Mouse (Mus musculus) midbrain, embryonic 12.5 days (tissue): ENCODE results near the gene Spint1. TPM values are rescaled to one million over a fixed set of nuclear protein-coding genes. Genes with fewer than 3 reads are reported as not detected.

ENCODE experiments used
- ATAC-seq: fragments of 200-750 bp; cut with Nextera tagmentation; 2 replicates; pipeline ENCODE4 v1.8.0; 2017; ENCODE audit warnings: low read depth, moderate TSS enrichment, moderate library complexity; ENCODE audit not compliant: low FRiP score
- H3K27ac ChIP-seq: fragments of 300-500 bp; sonication (generic); replicated peaks from 2 replicates; pipeline ENCODE4 v1.5.1; 2016; ENCODE audit warnings: mild to moderate bottlenecking
- H3K27me3 ChIP-seq: fragments of 300-500 bp; sonication (generic); 2 replicates; pipeline ENCODE4 v1.6.1; 2016; ENCODE audit warnings: mild to moderate bottlenecking
- H3K36me3 ChIP-seq: fragments of 300-500 bp; sonication (generic); 2 replicates; pipeline ENCODE4 v1.6.1; 2016
- H3K4me1 ChIP-seq: fragments of 300-500 bp; sonication (generic); 2 replicates; pipeline ENCODE4 v1.6.1; 2016
- H3K4me2 ChIP-seq: fragments of 300-500 bp; sonication (generic); replicated peaks from 2 replicates; pipeline ENCODE4 v1.6.1; 2016; ENCODE audit warnings: mild to moderate bottlenecking, moderate library complexity
- H3K4me3 ChIP-seq: fragments of 300-500 bp; sonication (generic); 2 replicates; pipeline ENCODE4 v1.5.1; 2016; ENCODE audit warnings: mild to moderate bottlenecking
- H3K9ac ChIP-seq: fragments of 300-500 bp; sonication (generic); replicated peaks from 2 replicates; pipeline ENCODE4 v1.6.1; 2016; ENCODE audit warnings: mild to moderate bottlenecking, moderate library complexity
- H3K9me3 ChIP-seq: fragments of 300-500 bp; sonication (generic); 2 replicates; pipeline ENCODE4 v1.6.1; 2016; ENCODE audit warnings: mild to moderate bottlenecking
- WGBS: fragments of 180-500 bp; shearing (Covaris S2); methylation state at CpG from one replicate; pipeline ENCODE4 v1.1.7; 2016; 5-methylcytosine and 5-hydroxymethylcytosine counted together
- polyA plus RNA-seq: library from polyadenylated mRNA; unstranded; fragments of >200 nt; fragmentation: Nextera tagmentation; extraction: Ambion mirVana; gene quantifications from 2 replicates; pipeline ENCODE4 v1.2.1, GENCODE M21; 2016

The Spint1 gene
- polyA plus RNA-seq, 1 experiment from 2014 or later, result 1.5 TPM

GRCm38 (mm10) chr2:119249592-119250061 lies 12.5 kb downstream of the Spint1 start:
- H3K4me3 ChIP-seq, result no peak overlapping the region
- H3K27ac ChIP-seq, result no peak overlapping the region
- H3K36me3 ChIP-seq, result no peaks in the 10 kb centered on the region
- H3K9me3 ChIP-seq, result no peaks in the 10 kb centered on the region
- ATAC-seq, result no peak
- WGBS, result 82% methylated on average over 4 of the region's 4 CpGs
- H3K9ac ChIP-seq, result no peak overlapping the region
- H3K4me2 ChIP-seq, result no peak overlapping the region
- H3K4me1 ChIP-seq, result no peaks in the 10 kb centered on the region
- peaks cover 20% of the 10 kb centered on the region for H3K27me3 ChIP-seq

- no peak overlapping the region for H3K27ac ChIP-seq
- ATAC-seq, result peak; percentile 16; the same call in 1 of the 2 replicates
- H3K9me3 ChIP-seq, result no peaks in the 10 kb centered on the region
- no peaks in the 10 kb centered on the region for H3K36me3 ChIP-seq
- H3K4me3 ChIP-seq, result no peak overlapping the region
- WGBS, result 70% methylated on average over 5 of the region's 5 CpGs
- H3K4me2 ChIP-seq, result no peak overlapping the region
- no peaks in the 10 kb centered on the region for H3K4me1 ChIP-seq
- peaks cover 27% of the 10 kb centered on the region for H3K27me3 ChIP-seq
- H3K9ac ChIP-seq, result no peak overlapping the region
Measured at GRCm38 (mm10) chr2:119250377-119250776, 13.2 kb downstream of the Spint1 start.

GRCm38 (mm10) chr2:119250826-119251478 lies 13.8 kb downstream of the Spint1 start:
- no peak overlapping the region for H3K27ac ChIP-seq
- no peaks in the 10 kb centered on the region for H3K36me3 ChIP-seq
- no peaks in the 10 kb centered on the region for H3K9me3 ChIP-seq
- peak; percentile 49; the same call in 1 of the 2 replicates for ATAC-seq
- no peak overlapping the region for H3K4me3 ChIP-seq
- H3K9ac ChIP-seq, result no peak overlapping the region
- 0 out of 2 replicates have a peak overlapping the region, but pooled peaks have one; percentile 23 for H3K4me2 ChIP-seq
- WGBS, result 15% methylated on average over 11 of the region's 11 CpGs
- H3K4me1 ChIP-seq, result no peaks in the 10 kb centered on the region
- H3K27me3 ChIP-seq, result peaks cover 29% of the 10 kb centered on the region

GRCm38 (mm10) chr2:119254976-119255375 lies 17.8 kb downstream of the Spint1 start:
- no peaks in the 10 kb centered on the region for H3K4me1 ChIP-seq
- H3K27ac ChIP-seq, result no peak overlapping the region
- no peak overlapping the region for H3K9ac ChIP-seq
- no peaks in the 10 kb centered on the region for H3K9me3 ChIP-seq
- H3K4me2 ChIP-seq, result no peak overlapping the region
- WGBS, result 7% methylated on average over 7 of the region's 7 CpGs
- H3K27me3 ChIP-seq, result peaks cover 23% of the 10 kb centered on the region
- ATAC-seq, result no peak
- no peak overlapping the region for H3K4me3 ChIP-seq
- H3K36me3 ChIP-seq, result no peaks in the 10 kb centered on the region

GRCm38 (mm10) chr2:119260518-119260917 lies 23.4 kb downstream of the Spint1 start:
- Histone ChIP-seq H3K4me3 (no peak overlapping the region), H3K4me1 (no peaks in the 10 kb centered on the region), H3K36me3 (no peaks in the 10 kb centered on the region), H3K9ac (no peak overlapping the region), H3K27ac (no peak overlapping the region), H3K9me3 (no peaks in the 10 kb centered on the region), H3K4me2 (no peak overlapping the region), H3K27me3 (peaks cover 4% of the 10 kb centered on the region; the same call in 1 of the 2 replicates)
- no peak for ATAC-seq
- WGBS, result 71% methylated on average over 1 of the region's 1 CpGs

- Histone ChIP-seq H3K36me3 (no peaks in the 10 kb centered on the region), H3K27me3 (peaks cover 4% of the 10 kb centered on the region; the same call in 1 of the 2 replicates), H3K9me3 (no peaks in the 10 kb centered on the region), H3K4me2 (no peak overlapping the region), H3K9ac (no peak overlapping the region), H3K27ac (no peak overlapping the region), H3K4me1 (no peaks in the 10 kb centered on the region), H3K4me3 (no peak overlapping the region)
- no peak for ATAC-seq
- WGBS, result 58% methylated on average over 2 of the region's 2 CpGs
Measured at GRCm38 (mm10) chr2:119261326-119261725, 24.2 kb downstream of the Spint1 start.

GRCm38 (mm10) chr2:119262978-119263377 lies 25.8 kb downstream of the Spint1 start:
- no peak for ATAC-seq
- Histone ChIP-seq H3K9me3 (no peaks in the 10 kb centered on the region), H3K36me3 (no peaks in the 10 kb centered on the region), H3K9ac (no peak overlapping the region), H3K4me1 (no peaks in the 10 kb centered on the region), H3K4me2 (no peak overlapping the region), H3K27ac (no peak overlapping the region), H3K4me3 (no peak overlapping the region), H3K27me3 (peaks cover 4% of the 10 kb centered on the region; the same call in 1 of the 2 replicates)
- WGBS, result 52% methylated on average over 8 of the region's 8 CpGs

- no peak for ATAC-seq
- Histone ChIP-seq H3K4me1 (no peaks in the 10 kb centered on the region), H3K27ac (no peak overlapping the region), H3K36me3 (no peaks in the 10 kb centered on the region), H3K4me3 (no peak overlapping the region), H3K9me3 (no peaks in the 10 kb centered on the region), H3K4me2 (no peak overlapping the region), H3K9ac (no peak overlapping the region), H3K27me3 (peaks cover 8% of the 10 kb centered on the region; the same call in 1 of the 2 replicates)
- 78% methylated on average over 5 of the region's 5 CpGs for WGBS
Measured at GRCm38 (mm10) chr2:119263813-119264212, 26.7 kb downstream of the Spint1 start.

GRCm38 (mm10) chr2:119270286-119270642 lies 33.1 kb downstream of the Spint1 start:
- peak overlapping the region; percentile 91 for H3K4me2 ChIP-seq
- H3K36me3 ChIP-seq, result no peaks in the 10 kb centered on the region
- peak overlapping the region; percentile 71 for H3K4me3 ChIP-seq
- H3K9ac ChIP-seq, result peak overlapping the region; percentile 68
- peaks cover 6% of the 10 kb centered on the region; the same call in 1 of the 2 replicates for H3K4me1 ChIP-seq
- H3K27me3 ChIP-seq, result peaks cover 23% of the 10 kb centered on the region
- WGBS, result 41% methylated on average over 9 of the region's 9 CpGs
- ATAC-seq, result 0 out of 2 replicates have a peak, but pooled peaks have one; percentile 4
- no peaks in the 10 kb centered on the region for H3K9me3 ChIP-seq
- no peak overlapping the region for H3K27ac ChIP-seq

GRCm38 (mm10) chr2:119270643-119271331 lies 33.6 kb downstream of the Spint1 start, which contains the start of gene Rhov:
Gene Rhov, minus strand, starts transcription at chr2:119271272.
- no peaks in the 10 kb centered on the region for H3K9me3 ChIP-seq
- H3K4me2 ChIP-seq, result peak within 1 kb of the TSS; percentile 91
- ATAC-seq, result peak; percentile 89

GRCm38 (mm10) chr2:119274126-119274525 lies 37.0 kb downstream of the Spint1 start:
- H3K36me3 ChIP-seq, result no peaks in the 10 kb centered on the region
- 81% methylated on average over 1 of the region's 1 CpGs for WGBS
- ATAC-seq, result no peak

More at GRCm38 (mm10) chr2:119270643-119271331, 33.6 kb downstream of the Spint1 start, which contains the start of gene Rhov:
- Histone ChIP-seq H3K4me3 (peak within 1 kb of the TSS; percentile 71), H3K36me3 (no peaks in the 10 kb centered on the region), H3K27me3 (peaks cover 23% of the 10 kb centered on the region), H3K9ac (peak within 1 kb of the TSS; percentile 68), H3K4me1 (peaks cover 6% of the 10 kb centered on the region; the same call in 1 of the 2 replicates), H3K27ac (peak within 1 kb of the TSS; percentile 54)
- under 1% methylated on average over 49 of the region's 49 CpGs for WGBS

GRCm38 (mm10) chr2:119276926-119277325 lies 39.8 kb downstream of the Spint1 start:
- H3K9ac ChIP-seq, result no peak overlapping the region
- WGBS, result 80% methylated on average over 7 of the region's 7 CpGs
- no peak overlapping the region for H3K4me2 ChIP-seq
- H3K27me3 ChIP-seq, result no peaks in the 10 kb centered on the region
- no peaks in the 10 kb centered on the region for H3K36me3 ChIP-seq
- ATAC-seq, result no peak
- H3K4me1 ChIP-seq, result no peaks in the 10 kb centered on the region
- no peak overlapping the region for H3K4me3 ChIP-seq
- H3K9me3 ChIP-seq, result no peaks in the 10 kb centered on the region
- H3K27ac ChIP-seq, result no peak overlapping the region

More at GRCm38 (mm10) chr2:119274126-119274525, 37.0 kb downstream of the Spint1 start:
- no peak overlapping the region for H3K4me2 ChIP-seq
- no peak overlapping the region for H3K9ac ChIP-seq
- H3K9me3 ChIP-seq, result no peaks in the 10 kb centered on the region
- H3K27me3 ChIP-seq, result peaks cover 16% of the 10 kb centered on the region
- no peak overlapping the region for H3K4me3 ChIP-seq
- H3K27ac ChIP-seq, result no peak overlapping the region
- peaks cover 6% of the 10 kb centered on the region; the same call in 1 of the 2 replicates for H3K4me1 ChIP-seq
